Mouse (Mus musculus) large intestine, adult 2 months (tissue): ENCODE results near the gene Slc38a2. TPM values are rescaled to one million over a fixed set of nuclear protein-coding genes. Genes with fewer than 3 reads are reported as not detected.

Source experiments
- DNase-seq: peaks from one replicate; pipeline ENCODE4 v3.0.0-alpha.2; 2012; ENCODE audit warnings: low read depth, low spot score
- WGBS: fragments of 180-500 bp; shearing (Covaris S2); methylation state at CpG from one replicate; pipeline ENCODE4 v1.1.7; 2018; 5-methylcytosine and 5-hydroxymethylcytosine counted together
- polyA plus RNA-seq: library from polyadenylated mRNA; depleted of rRNA; stranded (reverse); fragments of >200 nt; gene quantifications from 2 replicates; pipeline ENCODE4 v1.2.3, GENCODE M21; 2012

Slc38a2 gene
- polyA plus RNA-seq, 1 experiment = 26.3 TPM

GRCm38 (mm10) chr15:96678871-96679773 is 20.4 kb downstream of the Slc38a2 start:
- WGBS = 60% methylated on average over 19 of the region's 19 CpGs
- DNase-seq = no peak

GRCm38 (mm10) chr15:96676518-96676917 is 23.0 kb downstream of the Slc38a2 start:
- peak; percentile 37 for DNase-seq
- WGBS = 17% methylated on average over 10 of the region's 10 CpGs

GRCm38 (mm10) chr15:96675744-96676143 is 23.8 kb downstream of the Slc38a2 start:
- WGBS = 89% methylated on average over 15 of the region's 15 CpGs

GRCm38 (mm10) chr15:96675055-96675454 is 24.5 kb downstream of the Slc38a2 start:
- WGBS = 92% methylated on average over 11 of the region's 11 CpGs
- no peak for DNase-seq

More at GRCm38 (mm10) chr15:96675744-96676143, 23.8 kb downstream of the Slc38a2 start:
- DNase-seq = no peak

- 32% methylated on average over 1 of the region's 1 CpGs for WGBS
- DNase-seq = no peak
Observed at GRCm38 (mm10) chr15:96674089-96674488, 25.4 kb downstream of the Slc38a2 start.

- WGBS = 38% methylated on average over 6 of the region's 6 CpGs
- DNase-seq = no peak
Observed at GRCm38 (mm10) chr15:96669721-96670120, 29.8 kb downstream of the Slc38a2 start.

- 2% methylated on average over 7 of the region's 7 CpGs for WGBS
- peak; percentile 68 for DNase-seq
Observed at GRCm38 (mm10) chr15:96666663-96667062, 32.9 kb downstream of the Slc38a2 start.

GRCm38 (mm10) chr15:96665889-96666288 is 33.6 kb downstream of the Slc38a2 start:
- DNase-seq = peak; percentile 72
- WGBS = under 1% methylated on average over 3 of the region's 3 CpGs

GRCm38 (mm10) chr15:96660590-96661141 is 38.9 kb downstream of the Slc38a2 start:
- 65% methylated on average over 13 of the region's 13 CpGs for WGBS

GRCm38 (mm10) chr15:96658275-96658602 is 41.3 kb downstream of the Slc38a2 start:
- WGBS = 30% methylated on average over 14 of the region's 14 CpGs
- DNase-seq = no peak

More at GRCm38 (mm10) chr15:96660590-96661141, 38.9 kb downstream of the Slc38a2 start:
- no peak for DNase-seq

- WGBS = 21% methylated on average over 17 of the region's 17 CpGs
- DNase-seq = no peak
Observed at GRCm38 (mm10) chr15:96657576-96658274, 41.8 kb downstream of the Slc38a2 start.

GRCm38 (mm10) chr15:96655514-96655913 is 44.0 kb downstream of the Slc38a2 start:
- 61% methylated on average over 14 of the region's 14 CpGs for WGBS

GRCm38 (mm10) chr15:96654714-96655113 is 44.8 kb downstream of the Slc38a2 start:
- 32% methylated on average over 8 of the region's 8 CpGs for WGBS
- no peak for DNase-seq

More at GRCm38 (mm10) chr15:96655514-96655913, 44.0 kb downstream of the Slc38a2 start:
- no peak for DNase-seq

GRCm38 (mm10) chr15:96653011-96653410 is 46.5 kb downstream of the Slc38a2 start:
- 96% methylated on average over 16 of the region's 16 CpGs for WGBS
- no peak for DNase-seq

- no peak for DNase-seq
- WGBS = 85% methylated on average over 10 of the region's 10 CpGs
Observed at GRCm38 (mm10) chr15:96652531-96652930, 47.0 kb downstream of the Slc38a2 start.

GRCm38 (mm10) chr15:96647376-96647775 is 52.2 kb downstream of the Slc38a2 start:
- 44% methylated on average over 15 of the region's 15 CpGs for WGBS
- DNase-seq = no peak

- WGBS = 3% methylated on average over 70 of the region's 70 CpGs
- DNase-seq = no peak
Observed at GRCm38 (mm10) chr15:96642436-96643405, 56.8 kb downstream of the Slc38a2 start, which contains the start of gene Slc38a1. Gene Slc38a1 (minus strand): TSS chr15:96642913.

- no peak for DNase-seq
- 1% methylated on average over 31 of the region's 31 CpGs for WGBS
Observed at GRCm38 (mm10) chr15:96641821-96642435, 57.6 kb downstream of the Slc38a2 start.
